Mouse (Mus musculus) G1E (cell line): Measurements from ENCODE around the gene Plekhg1.

Source experiments
- CTCF ChIP-seq: IDR thresholded peaks from 2 replicates; pipeline ENCODE4 v1.5.1; 2012; ENCODE audit warnings: low read depth, low read length, inconsistent platforms, mixed read lengths
- GATA1 ChIP-seq: IDR thresholded peaks from 2 replicates; pipeline ENCODE4 v1.6.1; 2012; ENCODE audit warnings: borderline replicate concordance, low read length, inconsistent platforms, mixed read lengths
- GATA2 ChIP-seq: IDR thresholded peaks from 2 replicates; pipeline ENCODE4 v1.6.1; 2012; ENCODE audit warnings: low read depth, low read length, inconsistent platforms, borderline replicate concordance

GRCm38 (mm10) chr10:3793825-3794224 lies 53.7 kb downstream of the Plekhg1 start:
- no peak for TF ChIP-seq CTCF
- no peak for TF ChIP-seq GATA1
- TF ChIP-seq GATA2 = no peak
